Mouse (Mus musculus): ENCODE results near the gene Hlx.

- no peak for TF ChIP-seq CTCF (conservative IDR thresholded peaks at IDR 0.05; ENCODE audit: low read length)
- TF ChIP-seq NANOG (IDR thresholded peaks at IDR 0.05; ENCODE audit: borderline replicate concordance, low read length), result no peak
- no peak for TF ChIP-seq POU5F1 (IDR thresholded peaks at IDR 0.05; ENCODE audit: borderline replicate concordance, low read length)
These were observed 2.8 kb upstream of the Hlx start for GRCm38 (mm10) chr1:184734991-184735920.
